Mouse (Mus musculus) midbrain, embryonic 12.5 days (tissue): ENCODE measurements around the gene Trim17. TPM values are rescaled to one million over a fixed set of nuclear protein-coding genes. Genes with fewer than 3 reads are reported as not detected.
A peak's percentile ranks its signal among the peaks of the same experiment; 100 is the strongest.

Experiments
- ATAC-seq: fragments of 200-750 bp; cut with Nextera tagmentation; 2 replicates; pipeline ENCODE4 v1.8.0; 2017; ENCODE audit warnings: low read depth, moderate TSS enrichment, moderate library complexity; ENCODE audit not compliant: low FRiP score
- H3K27ac ChIP-seq: fragments of 300-500 bp; sonication (generic); replicated peaks from 2 replicates; pipeline ENCODE4 v1.5.1; 2016; ENCODE audit warnings: mild to moderate bottlenecking
- H3K27me3 ChIP-seq: fragments of 300-500 bp; sonication (generic); 2 replicates; pipeline ENCODE4 v1.6.1; 2016; ENCODE audit warnings: mild to moderate bottlenecking
- H3K36me3 ChIP-seq: fragments of 300-500 bp; sonication (generic); 2 replicates; pipeline ENCODE4 v1.6.1; 2016
- H3K4me1 ChIP-seq: fragments of 300-500 bp; sonication (generic); 2 replicates; pipeline ENCODE4 v1.6.1; 2016
- H3K4me2 ChIP-seq: fragments of 300-500 bp; sonication (generic); replicated peaks from 2 replicates; pipeline ENCODE4 v1.6.1; 2016; ENCODE audit warnings: mild to moderate bottlenecking, moderate library complexity
- H3K4me3 ChIP-seq: fragments of 300-500 bp; sonication (generic); 2 replicates; pipeline ENCODE4 v1.5.1; 2016; ENCODE audit warnings: mild to moderate bottlenecking
- H3K9ac ChIP-seq: fragments of 300-500 bp; sonication (generic); replicated peaks from 2 replicates; pipeline ENCODE4 v1.6.1; 2016; ENCODE audit warnings: mild to moderate bottlenecking, moderate library complexity
- H3K9me3 ChIP-seq: fragments of 300-500 bp; sonication (generic); 2 replicates; pipeline ENCODE4 v1.6.1; 2016; ENCODE audit warnings: mild to moderate bottlenecking
- WGBS: fragments of 180-500 bp; shearing (Covaris S2); methylation state at CpG from one replicate; pipeline ENCODE4 v1.1.7; 2016; 5-methylcytosine and 5-hydroxymethylcytosine counted together
- polyA plus RNA-seq: library from polyadenylated mRNA; unstranded; fragments of >200 nt; fragmentation: Nextera tagmentation; extraction: Ambion mirVana; gene quantifications from 2 replicates; pipeline ENCODE4 v1.2.1, GENCODE M21; 2016

Gene Trim17
- polyA plus RNA-seq = 0.64 and 0.86 TPM in 2 replicates

GRCm38 (mm10) chr11:58954420-58955142 is at the start of gene Trim17, which contains the start of gene Hist3h2a:
Gene Trim17 (plus strand): TSS chr11:58954685.
Gene Hist3h2a (plus strand): TSS chr11:58954685.
- Histone ChIP-seq H3K4me2 (peak within 1 kb of the TSS; percentile 94), H3K4me1 (peaks cover 51% of the 10 kb centered on the region), H3K4me3 (peak within 1 kb of the TSS; percentile 58), H3K9me3 (no peaks in the 10 kb centered on the region), H3K36me3 (0 out of 2 replicates have a peak, but pooled peaks cover 10% of the 10 kb centered on the region), H3K27me3 (peaks cover 10% of the 10 kb centered on the region), H3K27ac (peak within 1 kb of the TSS; percentile 99), H3K9ac (peak within 1 kb of the TSS; percentile 94)
- ATAC-seq = peak; percentile 87
- under 1% methylated on average over 49 of the region's 49 CpGs for WGBS

GRCm38 (mm10) chr11:58904838-58905237 is 49.6 kb upstream of the Trim17 start:
- Histone ChIP-seq H3K9me3 (no peaks in the 10 kb centered on the region), H3K9ac (no peak overlapping the region), H3K4me3 (no peak overlapping the region), H3K4me1 (peaks cover 8% of the 10 kb centered on the region; the same call in 1 of the 2 replicates), H3K4me2 (peak overlapping the region; percentile 71; the same call in 1 of the 2 replicates), H3K27me3 (no peaks in the 10 kb centered on the region), H3K36me3 (peaks cover 14% of the 10 kb centered on the region), H3K27ac (no peak overlapping the region)
- 38% methylated on average over 6 of the region's 6 CpGs for WGBS
- ATAC-seq = no peak

GRCm38 (mm10) chr11:58913776-58914175 is 40.7 kb upstream of the Trim17 start:
- no peak overlapping the region for H3K4me2 ChIP-seq
- no peaks in the 10 kb centered on the region; the same call in 1 of the 2 replicates for H3K27me3 ChIP-seq
- H3K27ac ChIP-seq = no peak overlapping the region
- H3K9me3 ChIP-seq = no peaks in the 10 kb centered on the region
- WGBS = 78% methylated on average over 1 of the region's 1 CpGs
- H3K36me3 ChIP-seq = no peaks in the 10 kb centered on the region
- no peak for ATAC-seq
- no peak overlapping the region for H3K4me3 ChIP-seq
- H3K4me1 ChIP-seq = 0 out of 2 replicates have a peak, but pooled peaks cover 4% of the 10 kb centered on the region
- no peak overlapping the region for H3K9ac ChIP-seq

- WGBS = 18% methylated on average over 17 of the region's 17 CpGs
- no peaks in the 10 kb centered on the region for H3K36me3 ChIP-seq
- H3K9me3 ChIP-seq = no peaks in the 10 kb centered on the region
Measured at GRCm38 (mm10) chr11:58914461-58915028, 39.9 kb upstream of the Trim17 start.

GRCm38 (mm10) chr11:58916879-58917744 is 37.4 kb upstream of the Trim17 start:
- H3K27ac ChIP-seq = no peak overlapping the region
- no peak overlapping the region for H3K9ac ChIP-seq
- 0 out of 2 replicates have a peak, but pooled peaks cover 4% of the 10 kb centered on the region for H3K4me1 ChIP-seq
- 58% methylated on average over 14 of the region's 14 CpGs for WGBS
- H3K4me2 ChIP-seq = no peak overlapping the region
- no peaks in the 10 kb centered on the region for H3K36me3 ChIP-seq
- no peak overlapping the region for H3K4me3 ChIP-seq
- ATAC-seq = no peak
- H3K27me3 ChIP-seq = no peaks in the 10 kb centered on the region; the same call in 1 of the 2 replicates
- H3K9me3 ChIP-seq = no peaks in the 10 kb centered on the region

More at GRCm38 (mm10) chr11:58914461-58915028, 39.9 kb upstream of the Trim17 start:
- H3K4me3 ChIP-seq = peak overlapping the region; percentile 24
- no peak overlapping the region for H3K27ac ChIP-seq
- no peak for ATAC-seq
- 0 out of 2 replicates have a peak, but pooled peaks cover 4% of the 10 kb centered on the region for H3K4me1 ChIP-seq
- H3K4me2 ChIP-seq = peak overlapping the region; percentile 51
- H3K9ac ChIP-seq = peak overlapping the region; percentile 41; the same call in 1 of the 2 replicates
- H3K27me3 ChIP-seq = no peaks in the 10 kb centered on the region; the same call in 1 of the 2 replicates

GRCm38 (mm10) chr11:58917745-58918366 is 36.6 kb upstream of the Trim17 start, which contains the start of gene Btnl10:
Gene Btnl10 (plus strand): TSS chr11:58917908.
- no peak within 1 kb of the TSS for H3K4me3 ChIP-seq
- H3K4me1 ChIP-seq = 0 out of 2 replicates have a peak, but pooled peaks cover 4% of the 10 kb centered on the region
- H3K9ac ChIP-seq = no peak within 1 kb of the TSS
- H3K27ac ChIP-seq = no peak within 1 kb of the TSS
- no peak for ATAC-seq
- no peaks in the 10 kb centered on the region for H3K36me3 ChIP-seq
- H3K27me3 ChIP-seq = no peaks in the 10 kb centered on the region; the same call in 1 of the 2 replicates
- no peak within 1 kb of the TSS for H3K4me2 ChIP-seq
- H3K9me3 ChIP-seq = no peaks in the 10 kb centered on the region
- 91% methylated on average over 12 of the region's 12 CpGs for WGBS

- no peak overlapping the region for H3K9ac ChIP-seq
- H3K4me2 ChIP-seq = no peak overlapping the region
- H3K9me3 ChIP-seq = no peaks in the 10 kb centered on the region
- H3K4me3 ChIP-seq = no peak overlapping the region
- H3K27ac ChIP-seq = no peak overlapping the region
- no peak for ATAC-seq
- H3K4me1 ChIP-seq = 0 out of 2 replicates have a peak, but pooled peaks cover 4% of the 10 kb centered on the region
- 83% methylated on average over 5 of the region's 5 CpGs for WGBS
- no peaks in the 10 kb centered on the region; the same call in 1 of the 2 replicates for H3K27me3 ChIP-seq
- H3K36me3 ChIP-seq = no peaks in the 10 kb centered on the region
Measured at GRCm38 (mm10) chr11:58918759-58919158, 35.7 kb upstream of the Trim17 start.

GRCm38 (mm10) chr11:58922420-58922819 is 32.1 kb upstream of the Trim17 start:
- Histone ChIP-seq H3K4me3 (no peak overlapping the region), H3K9me3 (no peaks in the 10 kb centered on the region), H3K27ac (no peak overlapping the region), H3K27me3 (no peaks in the 10 kb centered on the region; the same call in 1 of the 2 replicates), H3K4me1 (no peaks in the 10 kb centered on the region), H3K4me2 (no peak overlapping the region), H3K9ac (no peak overlapping the region), H3K36me3 (no peaks in the 10 kb centered on the region)
- WGBS = 82% methylated on average over 9 of the region's 9 CpGs
- ATAC-seq = no peak

GRCm38 (mm10) chr11:58926651-58927050 is 27.8 kb upstream of the Trim17 start:
- H3K36me3 ChIP-seq = peaks cover 7% of the 10 kb centered on the region
- no peaks in the 10 kb centered on the region for H3K9me3 ChIP-seq
- WGBS = 65% methylated on average over 2 of the region's 3 CpGs
- no peaks in the 10 kb centered on the region for H3K27me3 ChIP-seq
- H3K4me1 ChIP-seq = 0 out of 2 replicates have a peak, but pooled peaks cover 2% of the 10 kb centered on the region
- H3K4me3 ChIP-seq = no peak overlapping the region
- no peak overlapping the region for H3K4me2 ChIP-seq
- H3K9ac ChIP-seq = no peak overlapping the region
- no peak for ATAC-seq
- H3K27ac ChIP-seq = no peak overlapping the region

- H3K4me3 ChIP-seq = no peak overlapping the region
- no peaks in the 10 kb centered on the region for H3K9me3 ChIP-seq
- no peak for ATAC-seq
- peaks cover 11% of the 10 kb centered on the region for H3K36me3 ChIP-seq
- 0 out of 2 replicates have a peak, but pooled peaks cover 2% of the 10 kb centered on the region for H3K4me1 ChIP-seq
- no peaks in the 10 kb centered on the region for H3K27me3 ChIP-seq
- no peak overlapping the region for H3K27ac ChIP-seq
- 79% methylated on average over 2 of the region's 2 CpGs for WGBS
- H3K4me2 ChIP-seq = no peak overlapping the region
- no peak overlapping the region for H3K9ac ChIP-seq
Measured at GRCm38 (mm10) chr11:58927053-58927452, 27.4 kb upstream of the Trim17 start.
